Mouse (Mus musculus) limb, embryonic 11.5 days (tissue): Measurements from ENCODE around the gene Fam189a1. TPM values are rescaled to one million over a fixed set of nuclear protein-coding genes. Genes with fewer than 3 reads are reported as not detected.

Experiments
- ATAC-seq: fragments of 200-750 bp; cut with Nextera tagmentation; 2 replicates; pipeline ENCODE4 v1.8.0; 2017; ENCODE audit warnings: low read depth; ENCODE audit not compliant: insufficient number of reproducible peaks, low FRiP score, low TSS enrichment
- DNase-seq: peaks from one replicate; pipeline ENCODE4 v3.0.0-alpha.2; 2015; ENCODE audit warnings: low spot score
- H3K27ac ChIP-seq: fragments of 300-500 bp; sonication (generic); replicated peaks from 2 replicates; pipeline ENCODE4 v1.5.1; 2014; ENCODE audit warnings: low read depth, mild to moderate bottlenecking, low read length
- H3K27me3 ChIP-seq: fragments of 300-500 bp; sonication (generic); 2 replicates; pipeline ENCODE4 v1.6.1; 2014; ENCODE audit warnings: mild to moderate bottlenecking, low read length, mixed read lengths; ENCODE audit not compliant: control insufficient read depth, insufficient read depth
- H3K36me3 ChIP-seq: fragments of 300-500 bp; sonication (generic); 2 replicates; pipeline ENCODE4 v1.6.1; 2014; ENCODE audit warnings: mild to moderate bottlenecking, low read length, moderate library complexity, mixed read lengths; ENCODE audit not compliant: control insufficient read depth, insufficient read depth
- H3K4me1 ChIP-seq: fragments of 300-500 bp; sonication (generic); 2 replicates; pipeline ENCODE4 v1.6.1; 2014; ENCODE audit warnings: low read length, mixed read lengths; ENCODE audit not compliant: control insufficient read depth, insufficient read depth
- H3K4me2 ChIP-seq: fragments of 300-500 bp; sonication (generic); 2 replicates; pipeline ENCODE4 v1.6.1; 2014; ENCODE audit warnings: low read depth, mild to moderate bottlenecking, moderate library complexity; ENCODE audit not compliant: severe bottlenecking
- H3K4me3 ChIP-seq: fragments of 300-500 bp; sonication (generic); 2 replicates; pipeline ENCODE4 v1.5.1; 2014; ENCODE audit warnings: low read depth, low read length
- H3K9ac ChIP-seq: fragments of 300-500 bp; sonication (generic); 2 replicates; pipeline ENCODE4 v1.6.1; 2014; ENCODE audit warnings: mild to moderate bottlenecking, low read length
- H3K9me3 ChIP-seq: fragments of 300-500 bp; sonication (generic); 2 replicates; pipeline ENCODE4 v1.6.1; 2016; ENCODE audit warnings: low read length; ENCODE audit not compliant: control insufficient read depth
- WGBS: fragments of 180-500 bp; shearing (Covaris S2); extraction: QIAGEN DNeasy Blood & Tissue Kit; methylation state at CpG from one replicate; pipeline ENCODE4 v1.1.7; 2014; 5-methylcytosine and 5-hydroxymethylcytosine counted together
- polyA plus RNA-seq: library from polyadenylated mRNA; unstranded; fragments of >200 nt; fragmentation: Nextera tagmentation; extraction: Ambion mirVana; gene quantifications from 2 replicates; pipeline ENCODE4 v1.2.1, GENCODE M21; 2014

The Fam189a1 gene
- polyA plus RNA-seq, 1 experiment from 2014 or later = 0.35 TPM

DNA sequence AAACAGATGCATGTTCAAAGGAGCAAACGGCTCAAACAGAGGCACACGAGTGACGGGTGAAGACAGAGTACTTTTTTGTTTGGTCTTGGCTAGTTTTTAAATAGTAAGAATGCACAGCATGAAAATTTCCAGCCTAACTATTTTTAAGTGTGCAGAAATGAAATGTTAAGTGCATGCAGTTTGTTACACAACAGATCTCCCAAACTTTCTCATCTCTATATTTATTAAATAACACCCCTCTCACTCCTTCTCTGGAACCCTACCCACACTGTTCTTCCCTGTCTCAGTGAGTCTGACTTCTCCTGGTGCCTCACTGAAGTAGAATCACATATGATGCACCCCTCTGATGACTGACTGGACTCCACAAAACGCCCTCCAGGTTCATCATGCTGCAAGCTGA lies 63.1 kb downstream of the Fam189a1 start:
- Histone ChIP-seq H3K4me3 (no peak overlapping the region), H3K9ac (no peak overlapping the region), H3K36me3 (no peaks in the 10 kb centered on the region), H3K4me1 (no peaks in the 10 kb centered on the region), H3K9me3 (no peaks in the 10 kb centered on the region), H3K27ac (no peak overlapping the region), H3K27me3 (no peaks in the 10 kb centered on the region), H3K4me2 (no peak overlapping the region)
- DNase-seq (no peak), ATAC-seq (no peak)
- WGBS = 83% methylated on average over 4 of the region's 4 CpGs

- Histone ChIP-seq H3K9ac (no peak overlapping the region), H3K4me2 (no peak overlapping the region), H3K27me3 (no peaks in the 10 kb centered on the region), H3K4me1 (no peaks in the 10 kb centered on the region), H3K9me3 (no peaks in the 10 kb centered on the region), H3K4me3 (no peak overlapping the region), H3K27ac (no peak overlapping the region), H3K36me3 (no peaks in the 10 kb centered on the region)
- ATAC-seq = no peak
- 83% methylated on average over 4 of the region's 4 CpGs for WGBS
- DNase-seq = no peak
These were observed 64.9 kb downstream of the Fam189a1 start for GRCm38 (mm10) chr7:65091486-65091885.

DNA sequence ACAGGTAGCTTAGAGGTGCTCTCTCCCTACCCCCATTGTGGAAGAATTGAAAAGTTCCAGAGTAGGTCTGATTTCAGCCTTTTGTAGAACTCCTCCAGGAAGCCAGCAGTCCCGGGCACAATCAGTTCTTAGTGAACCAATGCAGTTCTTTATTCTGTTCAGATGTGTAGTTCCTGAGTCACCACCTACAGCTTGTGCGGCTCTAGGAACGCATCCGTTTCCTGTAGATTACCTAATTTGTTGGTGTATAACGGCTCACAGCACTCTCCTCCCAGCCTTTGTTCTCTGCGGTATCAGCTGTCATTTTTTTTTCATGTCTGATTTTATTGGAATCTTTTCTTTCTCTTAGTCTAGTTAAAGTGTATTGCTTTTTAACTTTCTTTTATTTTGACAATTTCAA lies 70.4 kb downstream of the Fam189a1 start:
- peaks cover 3% of the 10 kb centered on the region; the same call in 1 of the 2 replicates for H3K4me1 ChIP-seq
- no peak for ATAC-seq
- WGBS = 78% methylated on average over 6 of the region's 6 CpGs
- H3K4me2 ChIP-seq = no peak overlapping the region
- H3K4me3 ChIP-seq = no peak overlapping the region
- no peak for DNase-seq
- H3K27ac ChIP-seq = no peak overlapping the region
- no peaks in the 10 kb centered on the region for H3K27me3 ChIP-seq
- H3K9me3 ChIP-seq = no peaks in the 10 kb centered on the region
- H3K9ac ChIP-seq = no peak overlapping the region
- no peaks in the 10 kb centered on the region for H3K36me3 ChIP-seq

DNA sequence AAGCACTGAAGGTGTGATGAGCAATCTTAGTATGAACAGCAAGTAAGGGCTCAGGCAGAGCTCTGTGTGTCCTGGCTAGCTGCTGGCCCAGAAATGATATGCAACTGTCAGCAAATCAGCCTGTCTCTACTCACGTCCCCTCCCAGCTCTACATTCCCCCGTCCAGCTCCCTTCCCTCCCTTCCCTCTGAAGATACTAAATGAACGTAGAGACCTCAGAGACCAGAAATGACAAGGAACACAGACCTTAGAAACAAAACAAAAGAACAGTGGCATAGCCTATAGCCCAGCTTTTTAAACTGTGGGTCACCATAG lies 73.6 kb downstream of the Fam189a1 start:
- Histone ChIP-seq H3K36me3 (no peaks in the 10 kb centered on the region), H3K4me1 (peaks cover 3% of the 10 kb centered on the region; the same call in 1 of the 2 replicates), H3K4me2 (no peak overlapping the region), H3K9ac (no peak overlapping the region), H3K9me3 (no peaks in the 10 kb centered on the region), H3K27me3 (no peaks in the 10 kb centered on the region), H3K4me3 (no peak overlapping the region), H3K27ac (no peak overlapping the region)
- 19% methylated on average over 3 of the region's 3 CpGs for WGBS
- no peak for DNase-seq
- no peak for ATAC-seq

DNA sequence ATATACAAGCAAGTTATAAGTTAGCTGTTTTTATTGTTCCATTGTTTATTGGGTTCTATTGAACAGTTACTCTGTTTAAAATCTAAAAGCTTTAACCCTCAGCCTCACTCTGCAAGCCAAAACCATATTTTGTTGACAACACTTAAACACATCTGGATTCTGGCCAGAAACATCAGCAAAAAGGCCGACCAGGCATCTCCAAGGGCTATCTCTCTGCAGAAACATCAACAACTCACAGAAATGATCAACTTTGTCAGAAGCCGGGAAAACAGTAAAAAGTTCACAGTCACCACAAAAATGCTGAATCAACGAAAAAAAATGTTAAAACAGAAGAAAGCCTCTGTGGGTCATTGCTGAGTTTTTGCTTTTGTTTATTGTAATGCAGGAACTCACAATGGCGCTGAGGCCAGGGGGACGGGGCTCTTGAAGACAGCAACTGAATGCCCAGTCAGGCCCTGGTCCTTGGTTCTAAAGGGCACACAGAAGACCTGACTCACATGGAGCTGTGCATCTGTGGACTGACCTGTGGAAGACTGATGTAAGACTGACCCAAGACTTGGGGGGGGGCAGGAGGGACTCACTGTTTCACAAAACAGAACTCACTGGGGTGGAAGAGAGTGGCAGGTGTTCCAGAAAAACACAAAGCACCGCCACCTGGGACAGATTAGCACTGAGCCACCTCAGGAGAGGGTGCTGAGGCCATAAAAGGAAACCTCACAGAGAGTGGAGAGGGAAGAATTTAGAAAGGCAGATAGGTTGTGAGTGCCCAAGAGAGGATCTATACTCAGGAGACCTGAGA lies 74.2 kb downstream of the Fam189a1 start:
- Histone ChIP-seq H3K27ac (no peak overlapping the region), H3K9me3 (no peaks in the 10 kb centered on the region), H3K27me3 (no peaks in the 10 kb centered on the region), H3K4me2 (no peak overlapping the region), H3K36me3 (no peaks in the 10 kb centered on the region), H3K4me1 (peaks cover 3% of the 10 kb centered on the region; the same call in 1 of the 2 replicates), H3K9ac (no peak overlapping the region), H3K4me3 (no peak overlapping the region)
- WGBS = 52% methylated on average over 6 of the region's 6 CpGs
- ATAC-seq (no peak), DNase-seq (peak; percentile 29)

DNA sequence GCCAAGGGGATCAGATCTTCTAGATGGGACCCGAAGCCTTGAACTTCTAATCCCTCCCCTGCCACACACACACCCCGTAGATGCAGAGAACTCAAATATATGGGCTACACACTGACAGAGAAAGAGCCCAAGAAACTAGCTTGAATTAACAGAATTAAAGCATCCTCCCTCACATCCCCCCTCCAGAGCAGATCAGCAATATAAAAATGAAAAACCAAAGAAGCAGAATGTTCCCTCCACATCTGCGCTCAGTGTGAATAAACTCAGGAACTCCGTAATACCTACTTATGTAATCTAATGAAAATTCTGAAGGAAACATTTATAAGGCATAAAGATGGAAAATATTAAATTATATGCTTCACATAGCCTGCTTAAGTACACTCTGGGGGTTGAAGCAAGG lies 80.2 kb downstream of the Fam189a1 start:
- Histone ChIP-seq H3K27ac (no peak overlapping the region), H3K4me1 (no peaks in the 10 kb centered on the region), H3K4me3 (no peak overlapping the region), H3K27me3 (no peaks in the 10 kb centered on the region), H3K9ac (no peak overlapping the region), H3K4me2 (no peak overlapping the region), H3K36me3 (no peaks in the 10 kb centered on the region), H3K9me3 (no peaks in the 10 kb centered on the region)
- ATAC-seq (no peak), DNase-seq (no peak)
- 94% methylated on average over 4 of the region's 4 CpGs for WGBS

DNA sequence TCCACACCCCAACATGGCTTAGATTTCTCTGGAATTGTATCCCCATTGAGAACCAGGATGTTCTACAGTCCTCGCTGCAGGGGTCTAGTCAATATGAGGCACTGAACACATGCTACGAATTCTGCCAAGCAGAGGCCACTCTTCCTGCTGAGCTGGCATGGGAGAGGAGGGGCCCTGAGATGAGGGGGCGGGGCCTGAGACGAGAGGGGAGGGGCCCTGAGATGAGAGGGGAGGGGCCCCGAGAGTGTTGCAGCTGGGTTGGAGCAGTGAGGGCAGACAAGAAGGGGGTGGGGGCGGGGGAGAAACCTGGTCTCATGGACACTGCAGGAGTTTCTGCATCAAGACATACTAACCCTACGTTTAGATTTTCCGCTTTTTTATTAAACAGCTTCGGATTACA lies 82.2 kb downstream of the Fam189a1 start:
- peak; percentile 33 for DNase-seq
- Histone ChIP-seq H3K4me1 (no peaks in the 10 kb centered on the region), H3K36me3 (no peaks in the 10 kb centered on the region), H3K27me3 (no peaks in the 10 kb centered on the region), H3K27ac (no peak overlapping the region), H3K9me3 (no peaks in the 10 kb centered on the region), H3K9ac (no peak overlapping the region), H3K4me3 (no peak overlapping the region), H3K4me2 (no peak overlapping the region)
- ATAC-seq = no peak
- WGBS = 42% methylated on average over 9 of the region's 9 CpGs

DNA sequence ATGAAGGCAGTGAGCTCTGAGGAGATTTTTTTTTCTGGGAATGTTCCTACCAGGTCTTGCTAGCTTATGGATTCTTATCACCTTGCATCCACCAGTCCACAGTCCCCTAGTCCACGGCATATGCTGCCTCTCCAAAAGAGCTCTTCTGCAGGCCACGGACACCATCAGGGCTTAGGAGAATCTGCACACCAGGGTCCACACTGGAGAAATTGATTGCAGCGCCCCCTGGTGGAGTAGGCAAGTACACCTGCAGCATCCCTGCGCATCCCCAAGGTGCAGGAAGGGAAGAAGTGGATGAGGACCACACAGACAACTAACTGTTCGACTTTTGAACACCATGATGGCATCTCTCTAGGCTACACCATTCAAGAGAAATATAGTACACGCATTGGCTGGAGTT lies 82.8 kb downstream of the Fam189a1 start:
- Histone ChIP-seq H3K9me3 (no peaks in the 10 kb centered on the region), H3K9ac (no peak overlapping the region), H3K4me2 (no peak overlapping the region), H3K4me1 (no peaks in the 10 kb centered on the region), H3K36me3 (no peaks in the 10 kb centered on the region), H3K27ac (no peak overlapping the region), H3K4me3 (no peak overlapping the region), H3K27me3 (no peaks in the 10 kb centered on the region)
- ATAC-seq (no peak), DNase-seq (peak; percentile 68)
- 32% methylated on average over 6 of the region's 6 CpGs for WGBS

DNA sequence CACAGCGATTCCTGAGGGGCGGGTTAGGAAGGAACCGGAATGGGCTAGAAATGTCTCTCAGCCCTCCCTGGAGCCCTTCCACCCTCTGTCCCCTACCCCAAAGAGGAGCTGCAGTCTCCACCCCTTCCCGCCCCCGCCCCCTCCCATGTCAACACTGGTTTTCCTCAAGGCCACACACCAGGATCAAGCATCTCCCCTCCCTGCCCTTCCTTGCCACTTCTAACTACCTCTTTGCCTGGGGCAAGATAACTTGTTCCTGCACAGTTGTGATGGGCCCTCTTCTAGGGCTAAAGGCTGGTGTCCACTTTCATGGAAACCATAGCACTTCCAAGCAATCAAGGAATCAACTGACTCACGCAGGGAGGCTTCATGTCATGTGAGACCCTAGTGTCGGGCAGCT lies 90.2 kb downstream of the Fam189a1 start:
- H3K27ac ChIP-seq = no peak overlapping the region
- no peak for ATAC-seq
- no peak for DNase-seq
- no peak overlapping the region for H3K4me2 ChIP-seq
- H3K9ac ChIP-seq = no peak overlapping the region
- no peaks in the 10 kb centered on the region for H3K36me3 ChIP-seq
- no peaks in the 10 kb centered on the region for H3K4me1 ChIP-seq
- H3K9me3 ChIP-seq = no peaks in the 10 kb centered on the region
- WGBS = 70% methylated on average over 7 of the region's 7 CpGs
- no peak overlapping the region for H3K4me3 ChIP-seq
- no peaks in the 10 kb centered on the region for H3K27me3 ChIP-seq
